Mouse (Mus musculus) heart, embryonic 11.5 days (tissue): Measurements from ENCODE around the gene 1700037C18Rik. TPM values are rescaled to one million over a fixed set of nuclear protein-coding genes. Genes with fewer than 3 reads are reported as not detected.

ENCODE experiments used
- microRNA-seq: library from miRNA; unstranded; fragments of <30 nt; microRNA quantifications from one replicate; pipeline ENCODE4, GENCODE M21; 2016; ENCODE audit warnings: borderline number of aligned reads
- polyA plus RNA-seq: library from polyadenylated mRNA; unstranded; fragments of >200 nt; fragmentation: Nextera tagmentation; extraction: Ambion mirVana; gene quantifications from 2 replicates; pipeline ENCODE4 v1.2.1, GENCODE M21; 2014

The 1700037C18Rik gene
- polyA plus RNA-seq, 1 experiment from 2014 or later: 5.4 TPM

Small RNA genes within 50 kb of the gene (microRNA-seq; reads per million reads assigned to microRNA genes)
- not detected for gene Gm23493

Other genes with a start within 250 kb of the 1700037C18Rik start
- gene Mefv, start 190.6 kb downstream of the 1700037C18Rik start, polyA plus RNA-seq: not detected in 2 replicates
- gene Zfp263, start 164.6 kb downstream of the 1700037C18Rik start, polyA plus RNA-seq: 20.1 and 21.2 TPM in 2 replicates
- gene Olfr15, start 77.8 kb downstream of the 1700037C18Rik start, polyA plus RNA-seq: not detected in 2 replicates
- 0.72 and 0.94 TPM in 2 replicates for gene Zfp174, start 61.4 kb downstream of the 1700037C18Rik start, polyA plus RNA-seq
- 39.5 and 41.5 TPM in 2 replicates for gene Naa60, start 36.3 kb downstream of the 1700037C18Rik start, polyA plus RNA-seq
- gene Zfp597, start 24.1 kb downstream of the 1700037C18Rik start, polyA plus RNA-seq: 5.5 and 6.4 TPM in 2 replicates
- 0.92 and 2.2 TPM in 2 replicates for gene Gm20695, start 24.0 kb downstream of the 1700037C18Rik start, polyA plus RNA-seq
- gene Cluap1, start 112 bp upstream of the 1700037C18Rik start, polyA plus RNA-seq: 13.2 and 13.3 TPM in 2 replicates
- gene Nlrc3, start 67.9 kb upstream of the 1700037C18Rik start, polyA plus RNA-seq: 1.1 and 1.4 TPM in 2 replicates
- 16.9 and 18.4 TPM in 2 replicates for gene Slx4, start 95.1 kb upstream of the 1700037C18Rik start, polyA plus RNA-seq
- 2.9 and 3.9 TPM in 2 replicates for gene Dnase1, start 128.3 kb upstream of the 1700037C18Rik start, polyA plus RNA-seq
- 108 TPM in 2 replicates for gene Trap1, start 169.1 kb upstream of the 1700037C18Rik start, polyA plus RNA-seq